Comparison of ENCODE assay signal across 22 mouse cellular contexts in genomic region chr1:36325900-36326321, GRCm38 (mm10). TPM values are rescaled to one million over a fixed set of nuclear protein-coding genes. Genes with fewer than 3 reads are reported as not detected.
DNase-seq lines count a peak whose midpoint lies in the region; ATAC-seq lines count a peak whose summit lies in the region.
"Had no signal": no experiment of that assay in that cellular context is flagged by ENCODE, and none has a peak within 500 bp of the region (broad histone marks: within the 10 kb centered on the region; RNA-seq: fewer than 3 reads in every experiment).

No protein-coding gene starts in this region.

- intact Hi-C loops in left cerebral cortex, postnatal 4 days (cut with DNase I): no loop called here

- peak; percentile 83 for ATAC-seq in granulocyte monocyte progenitor cell, adult 5-6 weeks (replicated peaks; ENCODE audit: poor library complexity, severe bottlenecking)
- ATAC-seq: forebrain, embryonic 14.5 days; midbrain, embryonic 13.5 days had no signal

- DNase-seq in adrenal gland, adult 2 months: peak; percentile 79
- DNase-seq in adrenal gland, postnatal 25 days: no peak
- DNase-seq in 3134 (ENCODE audit: extremely low read depth, insufficient read length, low spot score): peak; percentile 72
- peak; percentile 65 for DNase-seq in Muller cell, postnatal 12 days (ENCODE audit: inconsistent ontology term)
- DNase-seq in left cerebral cortex, postnatal 4 days: no peak
- no peak for DNase-seq in ovary, postnatal 10 days (ENCODE audit: low spot score)
- no peak for DNase-seq in frontal cortex, adult 2 months (ENCODE audit: extremely low spot score in 1 of 2, low spot score in 1 of 2)
- DNase-seq: B cell, adult 2 months; cerebellum, adult 2 months; heart, postnatal 14 days; kidney, adult 8-10 months; kidney, postnatal 14 days; lung, adult 18-20 months had no signal

RNA-seq across cellular contexts. Expression of gene Arid5a, which starts 18.4 kb away (rescaled TPM):
- total RNA-seq in adrenal gland, adult 2 months (2021): 1 to 10 TPM; 5.2 to 5.9 TPM
- polyA plus RNA-seq in adrenal gland, adult 2 months (2012; rRNA removed): 4.1 and 5.3 TPM in 2 replicates
- 2.7 and 3.5 TPM in 2 replicates for total RNA-seq in adrenal gland, postnatal 25 days (2021)
- 36.0 and 42.2 TPM in 2 replicates for total RNA-seq in granulocyte monocyte progenitor cell, adult 5-6 weeks (2014; fragmentation: Nextera tagmentation)
- 33.7 and 33.9 TPM in 2 replicates for total RNA-seq in granulocyte monocyte progenitor cell, adult 5-6 weeks (2017)
- 1 to 10 TPM; 7.6 to 7.7 TPM for total RNA-seq in left cerebral cortex, postnatal 4 days (2021)
- polyA plus RNA-seq in frontal cortex, adult 2 months (2012; rRNA removed): 9.0 and 11.2 TPM in 2 replicates

RNA-seq across cellular contexts. Expression of gene Kansl3, which starts 43.1 kb away (rescaled TPM):
- 100 to 1,000 TPM; 101 to 109 TPM for total RNA-seq in adrenal gland, adult 2 months (2021)
- polyA plus RNA-seq in adrenal gland, adult 2 months (2012; rRNA removed): 60.7 and 68.8 TPM in 2 replicates
- 102 and 103 TPM in 2 replicates for total RNA-seq in adrenal gland, postnatal 25 days (2021)
- total RNA-seq in granulocyte monocyte progenitor cell, adult 5-6 weeks (2014; fragmentation: Nextera tagmentation): 37.2 and 57.8 TPM in 2 replicates
- 36.9 and 40.2 TPM in 2 replicates for total RNA-seq in granulocyte monocyte progenitor cell, adult 5-6 weeks (2017)
- total RNA-seq in left cerebral cortex, postnatal 4 days (2021): 10 to 100 TPM; 61.4 to 67.1 TPM
- 65.5 and 65.8 TPM in 2 replicates for polyA plus RNA-seq in frontal cortex, adult 2 months (2012; rRNA removed)

RNA-seq across cellular contexts. Expression of gene Fer1l5, which starts 46.2 kb away (rescaled TPM):
- under 1 TPM in 1 of 2 experiments, not detected in 1; 0.17 TPM for total RNA-seq in adrenal gland, adult 2 months (2021)
- polyA plus RNA-seq in adrenal gland, adult 2 months (2012; rRNA removed): 0.02 TPM in 2 replicates
- not detected in 2 replicates for total RNA-seq in adrenal gland, postnatal 25 days (2021)
- not detected in 2 replicates for total RNA-seq in granulocyte monocyte progenitor cell, adult 5-6 weeks (2014; fragmentation: Nextera tagmentation)
- total RNA-seq in granulocyte monocyte progenitor cell, adult 5-6 weeks (2017): 0.77 TPM in 1 of 2 replicates, not detected in the other
- total RNA-seq in left cerebral cortex, postnatal 4 days (2021): under 1 TPM in 1 of 2 experiments, not detected in 1; 0.08 TPM
- polyA plus RNA-seq in frontal cortex, adult 2 months (2012; rRNA removed): 0.29 and 0.36 TPM in 2 replicates
- total RNA-seq: common myeloid progenitor, adult 5-6 weeks; heart, postnatal 14 days; layer of hippocampus, adult 2 months; left cerebral cortex, adult 18-20 months; left cerebral cortex, postnatal 36 days had no signal
- polyA plus RNA-seq: cerebellum, adult 2 months; erythroblast, embryonic 14.5 days; macrophage had no signal

RNA-seq across cellular contexts. Expression of gene Neurl3, which starts 51.4 kb away (rescaled TPM):
- 1 to 10 TPM; 4.3 to 9.5 TPM for total RNA-seq in adrenal gland, adult 2 months (2021)
- polyA plus RNA-seq in adrenal gland, adult 2 months (2012; rRNA removed): 6.3 and 7.6 TPM in 2 replicates
- total RNA-seq in adrenal gland, postnatal 25 days (2021): 4.3 and 4.6 TPM in 2 replicates
- 9.8 and 13.1 TPM in 2 replicates for total RNA-seq in granulocyte monocyte progenitor cell, adult 5-6 weeks (2014; fragmentation: Nextera tagmentation)
- total RNA-seq in granulocyte monocyte progenitor cell, adult 5-6 weeks (2017): 14.4 and 17.5 TPM in 2 replicates
- under 1 TPM; 0.34 to 0.56 TPM for total RNA-seq in left cerebral cortex, postnatal 4 days (2021)
- 0.97 and 1.1 TPM in 2 replicates for polyA plus RNA-seq in frontal cortex, adult 2 months (2012; rRNA removed)

Comparison
In these comparisons a context has a peak if more than half of its experiments do, and no peak if none do; other contexts are left out.
1. DNase-seq: peak in adrenal gland, adult 2 months (single experiment), 3134 (single experiment) and Muller cell, postnatal 12 days (single experiment); none in adrenal gland, postnatal 25 days (single experiment), left cerebral cortex, postnatal 4 days (single experiment), ovary, postnatal 10 days (single experiment) and frontal cortex, adult 2 months (0 of 2).